Mouse (Mus musculus) cerebellum, postnatal 10 days (tissue): Measurements from ENCODE around the gene Tex13a.
A peak's percentile ranks its signal among the peaks of the same experiment; 100 is the strongest.

Source experiments
- DNase-seq, 2 experiments: peaks; one replicate each; pipeline ENCODE4 v3.0.0; 2021; ENCODE audit warnings: mixed read lengths in 2 of 2

Tex13a gene

GRCm38 (mm10) chrX:138209480-138209879 is at the start of gene Tex13a:
TSS of gene Tex13a (minus strand) at chrX:138209580.
- DNase-seq: no peak

- DNase-seq: no peak
These were observed 25.2 kb upstream of the Tex13a start for GRCm38 (mm10) chrX:138234626-138235025.

GRCm38 (mm10) chrX:138170146-138170545 is 39.2 kb downstream of the Tex13a start:
- DNase-seq: peak; percentile 20 to 62
